Mouse (Mus musculus) forebrain, embryonic 11.5 days (tissue): ENCODE measurements at regions not wholly inside any gene's neighbourhood (a gene's known extent, or its start where the extent isn't known, plus 50 kb on each side); places are given as distances from the start of the nearest gene placed in this dataset.

Experiments
- ATAC-seq: fragments of 200-750 bp; cut with Nextera tagmentation; replicated peaks from 2 replicates; pipeline ENCODE4 v1.8.0; 2017; ENCODE audit warnings: moderate TSS enrichment; ENCODE audit not compliant: low FRiP score
- DNase-seq: peaks from one replicate; pipeline ENCODE4 v3.0.0-alpha.2; 2017; ENCODE audit warnings: low spot score
- H3K27ac ChIP-seq: fragments of 300-500 bp; sonication (generic); 2 replicates; pipeline ENCODE4 v1.5.1; 2014; ENCODE audit warnings: low read depth, low read length
- H3K27me3 ChIP-seq: fragments of 300-500 bp; sonication (generic); 2 replicates; pipeline ENCODE4 v1.6.1; 2014; ENCODE audit warnings: mild to moderate bottlenecking, low read length, mixed read lengths; ENCODE audit not compliant: control insufficient read depth, insufficient read depth
- H3K36me3 ChIP-seq: fragments of 300-500 bp; sonication (generic); 2 replicates; pipeline ENCODE4 v1.6.1; 2014; ENCODE audit warnings: mild to moderate bottlenecking, low read length, moderate library complexity, mixed read lengths; ENCODE audit not compliant: control insufficient read depth, insufficient read depth
- H3K4me1 ChIP-seq: fragments of 300-500 bp; sonication (generic); replicated peaks from 2 replicates; pipeline ENCODE4 v1.6.1; 2014; ENCODE audit warnings: low read length, mixed read lengths; ENCODE audit not compliant: control insufficient read depth, insufficient read depth
- H3K4me2 ChIP-seq: fragments of 300-500 bp; sonication (generic); 2 replicates; pipeline ENCODE4 v1.6.1; 2014; ENCODE audit warnings: low read depth, mild to moderate bottlenecking, low read length, moderate library complexity, mixed read lengths; ENCODE audit not compliant: severe bottlenecking
- H3K4me3 ChIP-seq: fragments of 300-500 bp; sonication (generic); 2 replicates; pipeline ENCODE4 v1.5.1; 2014; ENCODE audit warnings: low read depth, low read length
- H3K9ac ChIP-seq: fragments of 300-500 bp; sonication (generic); 2 replicates; pipeline ENCODE4 v1.6.1; 2014; ENCODE audit warnings: low read length
- H3K9me3 ChIP-seq: fragments of 300-500 bp; sonication (generic); 2 replicates; pipeline ENCODE4 v1.6.1; 2016; ENCODE audit warnings: low read length, mixed read lengths; ENCODE audit not compliant: control insufficient read depth
- WGBS: fragments of 180-500 bp; shearing (Covaris S2); extraction: QIAGEN DNeasy Blood & Tissue Kit; methylation state at CpG from one replicate; pipeline ENCODE4 v1.1.7; 2014; 5-methylcytosine and 5-hydroxymethylcytosine counted together

DNA sequence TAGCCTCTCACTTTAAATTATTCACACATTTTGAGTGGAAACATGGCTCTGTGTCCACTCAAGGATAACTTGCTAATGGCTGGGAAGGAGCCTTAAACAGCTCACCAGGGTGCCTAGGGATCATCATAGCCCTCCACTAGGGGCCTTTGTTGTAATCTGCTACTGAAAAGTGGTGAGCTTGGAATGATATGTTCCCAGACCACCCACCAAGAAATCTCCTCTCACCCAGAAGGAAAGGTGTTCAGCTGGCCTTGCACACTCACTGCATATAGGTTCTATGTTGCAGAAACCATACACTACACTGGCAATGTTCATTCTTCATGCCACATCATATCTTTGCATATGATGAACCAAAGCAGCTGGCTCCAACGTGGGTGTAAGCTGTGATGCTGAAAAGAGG is 145.1 kb upstream of the Irx1 start:
- DNase-seq (no peak), ATAC-seq (no peak)
- H3K27me3 ChIP-seq: no peaks in the 10 kb centered on the region
- H3K4me1 ChIP-seq: no peaks in the 10 kb centered on the region
- no peak overlapping the region for H3K9ac ChIP-seq
- H3K36me3 ChIP-seq: no peaks in the 10 kb centered on the region
- no peak overlapping the region for H3K27ac ChIP-seq
- no peaks in the 10 kb centered on the region for H3K9me3 ChIP-seq
- no peak overlapping the region for H3K4me2 ChIP-seq
- WGBS: 88% methylated on average over 1 of the region's 1 CpGs
- H3K4me3 ChIP-seq: no peak overlapping the region

DNA sequence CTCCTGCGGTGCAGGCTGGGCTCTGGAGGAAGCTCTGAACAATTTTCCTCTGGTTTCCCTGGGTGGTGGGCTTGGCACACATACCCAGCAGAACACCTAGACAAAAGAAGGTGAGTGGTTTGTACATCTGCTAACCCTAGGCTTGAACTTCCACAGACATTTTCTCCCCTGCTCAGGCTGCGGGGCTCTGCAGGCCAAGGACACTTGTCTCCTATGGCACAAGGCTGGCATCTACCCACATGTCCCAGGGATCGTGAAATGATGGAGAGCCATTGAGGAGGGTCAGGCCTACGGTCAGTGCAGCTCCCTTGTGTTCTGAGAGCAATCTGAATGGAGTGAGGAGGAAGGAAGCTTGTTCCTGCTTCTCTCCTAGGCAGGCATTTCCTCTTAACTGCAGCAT is 150.4 kb upstream of the Irx1 start:
- no peak overlapping the region for H3K27ac ChIP-seq
- no peaks in the 10 kb centered on the region for H3K4me1 ChIP-seq
- no peaks in the 10 kb centered on the region for H3K9me3 ChIP-seq
- DNase-seq (no peak), ATAC-seq (no peak)
- H3K36me3 ChIP-seq: no peaks in the 10 kb centered on the region
- H3K27me3 ChIP-seq: peaks cover 19% of the 10 kb centered on the region; the same call in 1 of the 2 replicates
- 90% methylated on average over 4 of the region's 4 CpGs for WGBS
- no peak overlapping the region for H3K4me3 ChIP-seq
- no peak overlapping the region for H3K9ac ChIP-seq
- H3K4me2 ChIP-seq: no peak overlapping the region

DNA sequence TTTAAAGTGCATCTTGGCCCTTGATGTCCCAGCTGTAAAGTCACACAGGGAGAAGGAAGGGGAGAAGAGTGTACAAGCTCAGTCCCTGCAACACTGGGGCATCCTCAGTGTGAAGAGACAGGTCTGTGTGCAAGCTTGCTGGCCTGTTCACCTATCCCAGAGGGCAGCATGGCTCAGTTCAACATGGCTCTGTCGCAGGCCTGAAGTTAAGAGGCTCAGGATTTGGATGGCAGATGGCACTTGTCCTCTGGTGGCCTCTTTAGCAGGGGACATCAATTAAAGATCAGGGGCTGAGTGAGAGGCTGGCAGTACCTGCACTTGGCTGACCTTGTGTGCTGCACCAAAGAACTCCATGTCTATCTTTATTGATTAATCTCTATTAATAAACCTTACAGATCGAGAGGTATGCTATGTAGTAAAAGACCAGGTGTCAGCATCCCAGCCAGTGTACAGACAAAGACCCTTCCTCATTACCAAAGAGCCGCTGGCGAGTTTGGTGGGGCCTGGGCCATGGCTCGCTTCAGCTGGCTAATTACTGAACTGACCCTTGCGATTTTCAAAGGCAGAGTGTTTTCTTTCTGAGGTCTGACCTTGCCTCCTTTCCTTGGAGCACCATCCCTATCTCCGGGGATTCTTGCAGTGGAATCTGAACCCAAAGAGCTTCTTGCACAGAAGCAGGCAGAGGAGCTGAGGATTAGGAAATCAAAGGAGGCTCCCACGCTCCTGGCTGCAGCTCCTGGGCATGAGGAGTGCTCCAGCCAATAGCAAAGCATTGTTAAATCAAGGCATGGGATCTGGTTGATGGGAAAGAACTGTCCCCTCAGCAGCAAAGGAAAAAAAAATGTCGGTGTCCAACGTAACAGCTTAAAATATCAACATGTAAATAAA is 151.5 kb upstream of the Irx1 start:
- no peak for ATAC-seq
- Histone ChIP-seq H3K36me3 (no peaks in the 10 kb centered on the region), H3K4me1 (no peaks in the 10 kb centered on the region), H3K4me3 (no peak overlapping the region), H3K27me3 (peaks cover 25% of the 10 kb centered on the region), H3K4me2 (no peak overlapping the region), H3K9me3 (no peaks in the 10 kb centered on the region), H3K27ac (no peak overlapping the region), H3K9ac (no peak overlapping the region)
- WGBS: 26% methylated on average over 10 of the region's 10 CpGs
- no peak for DNase-seq

DNA sequence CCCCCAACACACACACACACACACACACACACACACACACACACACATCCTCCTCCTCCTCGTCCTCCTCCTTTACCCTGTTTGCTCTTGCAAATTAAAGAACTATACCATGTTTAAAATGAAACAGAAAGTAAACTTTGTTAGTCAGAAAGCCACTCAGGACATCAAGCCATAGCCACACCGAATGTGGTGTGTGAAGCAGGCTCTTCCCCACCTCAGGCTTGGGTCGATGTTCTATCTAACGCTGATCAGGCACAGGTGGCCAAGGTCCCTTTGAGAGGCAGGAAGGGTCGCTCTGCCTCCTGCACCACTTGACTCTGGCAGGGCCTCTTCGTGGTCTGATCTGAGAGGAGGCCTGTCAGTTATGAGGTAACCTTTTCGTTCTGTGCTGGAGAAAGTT is 156.9 kb upstream of the Irx1 start:
- Histone ChIP-seq H3K4me1 (peaks cover 12% of the 10 kb centered on the region; the same call in 1 of the 2 replicates), H3K27me3 (peaks cover 44% of the 10 kb centered on the region), H3K9ac (no peak overlapping the region), H3K9me3 (no peaks in the 10 kb centered on the region), H3K36me3 (no peaks in the 10 kb centered on the region), H3K4me3 (no peak overlapping the region), H3K4me2 (no peak overlapping the region), H3K27ac (no peak overlapping the region)
- no peak for DNase-seq
- WGBS: 15% methylated on average over 7 of the region's 7 CpGs
- peak; percentile 34 for ATAC-seq

DNA sequence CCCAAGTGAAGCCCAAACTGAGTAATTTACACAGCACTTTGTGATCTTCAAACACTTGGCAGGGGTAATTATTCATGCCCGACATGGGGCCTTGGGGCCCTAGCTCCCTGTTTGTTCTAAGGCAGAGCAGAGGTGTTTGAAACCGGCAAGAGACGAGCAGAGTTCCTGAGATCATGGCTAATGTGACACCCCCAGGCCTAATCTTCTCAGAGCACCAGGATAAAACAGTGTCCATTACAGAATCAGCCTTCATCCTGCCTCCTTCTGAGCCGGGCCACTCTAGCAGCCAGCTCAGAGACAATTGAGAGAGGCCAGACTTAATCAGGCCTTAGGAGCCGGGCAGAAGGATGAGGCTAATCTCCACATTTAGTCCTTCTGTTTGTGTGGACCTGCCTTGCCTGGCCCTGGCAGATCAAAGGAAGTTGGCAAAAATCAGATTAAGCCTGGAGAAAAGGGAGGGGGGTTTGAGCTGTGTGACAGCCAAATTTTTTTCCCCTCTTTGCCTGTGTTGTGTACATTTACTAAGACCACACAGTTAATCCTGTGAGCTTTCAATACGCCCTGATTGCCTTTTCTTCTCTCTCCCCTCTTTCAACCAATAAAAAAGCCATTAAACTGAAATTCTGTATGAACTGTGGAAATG is 157.5 kb upstream of the Irx1 start:
- 6% methylated on average over 6 of the region's 6 CpGs for WGBS
- Histone ChIP-seq H3K4me3 (no peak overlapping the region), H3K9ac (no peak overlapping the region), H3K4me2 (no peak overlapping the region), H3K27ac (no peak overlapping the region), H3K36me3 (no peaks in the 10 kb centered on the region), H3K27me3 (peaks cover 46% of the 10 kb centered on the region), H3K9me3 (no peaks in the 10 kb centered on the region), H3K4me1 (peaks cover 12% of the 10 kb centered on the region; the same call in 1 of the 2 replicates)
- peak; percentile 56 for DNase-seq
- peak; percentile 80 for ATAC-seq

DNA sequence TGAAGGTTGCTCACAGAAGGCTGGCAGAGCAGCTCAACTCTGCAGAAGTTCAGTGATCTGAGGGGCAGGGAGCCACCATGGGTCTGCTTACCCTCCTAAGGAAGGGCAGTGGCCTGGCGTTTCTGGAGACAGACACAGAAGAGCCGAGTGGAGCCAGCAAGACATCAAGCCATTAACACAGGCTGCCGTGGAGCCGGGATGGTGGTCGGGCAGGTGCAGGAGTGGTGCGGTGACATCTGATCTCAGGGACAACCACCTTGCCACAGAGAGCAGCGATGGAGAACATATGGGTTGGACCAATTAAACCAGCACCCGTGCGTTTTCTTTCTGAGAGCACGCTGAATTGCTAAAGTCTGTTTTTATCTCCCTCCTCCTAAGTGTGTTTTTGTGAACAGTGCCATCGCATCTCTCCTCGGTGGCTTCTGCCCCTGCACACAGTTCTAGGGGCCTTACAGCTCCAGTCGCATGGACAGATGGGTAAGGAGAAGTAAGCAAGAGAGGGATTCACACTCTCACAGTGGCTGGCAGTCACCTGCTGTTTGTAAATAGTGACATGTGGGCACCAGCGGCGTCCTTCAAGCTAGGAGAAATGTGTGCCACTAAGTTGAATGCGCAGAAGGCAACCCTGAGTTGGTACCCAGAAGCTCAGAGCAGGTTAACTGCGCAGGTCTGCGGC is 158.2 kb upstream of the Irx1 start:
- Histone ChIP-seq H3K9me3 (no peaks in the 10 kb centered on the region), H3K27ac (no peak overlapping the region), H3K4me1 (peaks cover 12% of the 10 kb centered on the region; the same call in 1 of the 2 replicates), H3K4me2 (no peak overlapping the region), H3K9ac (no peak overlapping the region), H3K27me3 (peaks cover 48% of the 10 kb centered on the region), H3K4me3 (no peak overlapping the region), H3K36me3 (no peaks in the 10 kb centered on the region)
- whole genome bisulfite sequencing: 50% methylated on average over 18 of the region's 18 CpGs
- DNase-seq (no peak), ATAC-seq (peak; percentile 49; the same call in 1 of the 2 replicates)

DNA sequence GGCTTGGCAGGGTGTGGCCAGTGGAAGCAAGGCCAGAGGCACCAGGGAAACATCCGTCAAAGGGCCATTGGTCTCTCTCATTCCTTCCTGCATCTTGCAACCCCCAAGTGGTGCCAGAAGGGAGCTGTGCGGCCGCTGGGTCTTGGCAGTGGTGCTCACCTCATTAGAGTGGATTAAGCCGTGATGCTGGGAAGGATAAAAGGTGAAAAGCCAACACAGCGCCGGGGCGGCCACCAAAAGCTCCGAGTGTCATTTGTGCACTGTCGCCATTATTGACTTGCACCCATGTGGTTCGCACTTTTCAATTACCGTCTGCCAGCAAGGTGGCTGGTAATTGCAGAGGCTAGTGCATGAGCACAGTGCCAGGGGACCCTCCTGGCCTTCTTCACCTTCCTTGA is 158.7 kb upstream of the Irx1 start:
- no peak overlapping the region for H3K4me2 ChIP-seq

DNA sequence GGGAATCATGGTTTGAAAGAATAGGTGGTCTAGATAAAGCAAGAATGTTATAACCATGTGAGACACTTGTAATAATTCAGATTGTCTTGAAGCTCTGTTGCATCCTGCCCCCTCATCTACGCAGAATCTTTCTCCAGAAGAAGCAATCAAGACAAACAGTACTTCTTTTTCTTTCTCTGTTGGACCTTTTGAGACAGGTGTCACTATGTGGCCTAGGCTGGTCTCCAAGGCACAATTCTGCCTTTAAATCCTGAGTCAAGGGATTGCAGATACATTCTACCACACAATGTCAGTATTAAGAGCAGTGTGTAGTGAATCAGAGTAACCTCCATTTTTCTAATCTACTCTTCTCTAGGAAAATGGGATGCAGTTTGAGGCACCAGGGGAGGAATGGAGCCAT is 164.8 kb upstream of the Irx1 start:
- Histone ChIP-seq H3K36me3 (no peaks in the 10 kb centered on the region), H3K4me1 (no peaks in the 10 kb centered on the region), H3K27me3 (peaks cover 18% of the 10 kb centered on the region; the same call in 1 of the 2 replicates), H3K27ac (no peak overlapping the region), H3K9ac (no peak overlapping the region), H3K4me2 (no peak overlapping the region), H3K4me3 (no peak overlapping the region), H3K9me3 (no peaks in the 10 kb centered on the region)
- no peak for ATAC-seq
- 97% methylated on average over 1 of the region's 1 CpGs for WGBS
- no peak for DNase-seq

More for the DNA sequence above, 158.7 kb upstream of the Irx1 start:
- Histone ChIP-seq H3K27ac (no peak overlapping the region), H3K9ac (no peak overlapping the region), H3K9me3 (no peaks in the 10 kb centered on the region), H3K4me1 (peaks cover 12% of the 10 kb centered on the region; the same call in 1 of the 2 replicates), H3K27me3 (peaks cover 43% of the 10 kb centered on the region), H3K4me3 (no peak overlapping the region), H3K36me3 (no peaks in the 10 kb centered on the region)
- WGBS: 18% methylated on average over 11 of the region's 11 CpGs
- ATAC-seq (no peak), DNase-seq (peak; percentile 67)
